Mouse (Mus musculus): Measurements from ENCODE around the gene Rab6a. TPM values are rescaled to one million over a fixed set of nuclear protein-coding genes. Genes with fewer than 3 reads are reported as not detected.
"Not testable (repeated sequence)": the region's sequence is repeated elsewhere in the genome, so short reads cannot be mapped to it uniquely, and the experiment has no call there.

Gene Rab6a
- polyA plus RNA-seq (2015; fragmentation: Nextera tagmentation; extraction: Ambion mirVana): 95.4 and 106 TPM in 2 replicates

DNA sequence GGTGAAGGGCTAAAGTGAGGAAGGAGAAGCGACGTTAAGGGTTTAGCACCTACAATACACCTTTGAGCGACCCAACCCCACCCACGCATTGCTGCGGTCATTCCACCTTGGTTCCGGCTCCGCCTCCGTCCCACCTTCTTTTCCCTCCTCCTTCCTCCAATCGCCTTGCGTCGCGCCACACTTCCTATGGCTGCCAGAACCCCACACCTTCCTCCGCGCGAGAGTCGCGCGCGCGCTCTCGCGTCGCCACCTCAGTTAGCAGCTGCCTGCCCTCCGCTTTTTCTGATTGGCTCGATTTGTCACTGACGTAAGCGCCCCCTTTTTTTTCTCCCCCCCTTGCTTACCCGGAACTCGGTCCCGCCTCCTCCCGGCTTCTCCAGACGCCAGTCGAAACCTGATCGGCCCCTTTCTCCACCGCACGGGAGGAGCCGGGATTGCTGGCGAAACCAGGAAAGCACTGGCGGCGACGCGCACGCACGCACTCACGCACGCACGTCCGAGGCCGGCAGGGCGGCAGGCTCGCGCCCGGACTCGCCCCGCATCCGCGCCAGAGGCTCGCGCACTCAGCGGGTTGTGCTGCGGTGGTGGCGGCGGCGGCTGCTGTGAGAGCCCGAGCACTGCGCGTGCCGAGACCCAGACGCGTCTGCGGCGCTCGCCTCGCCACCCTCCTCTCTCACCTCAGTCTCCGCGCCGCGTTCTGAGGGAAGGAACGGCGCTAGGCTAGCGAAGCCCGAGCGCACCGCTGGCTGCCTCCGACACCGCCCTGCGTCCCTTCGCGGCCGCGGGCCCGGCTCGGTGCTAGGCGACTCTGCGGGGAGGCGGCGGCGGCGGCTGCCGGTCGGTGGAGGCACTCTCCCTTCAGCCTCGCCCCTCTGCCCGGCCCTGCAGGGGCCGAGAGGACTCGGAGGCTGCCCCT is at the start of gene Rab6a:
TSS of gene Rab6a (plus strand) at position 197 of the 916 bp plus-strand sequence.
- Histone ChIP-seq H3K4me1 (0 out of 2 replicates have a peak, but pooled peaks cover 4% of the 10 kb centered on the region), H3K27me3 (no peaks in the 10 kb centered on the region), H3K4me2 (peak within 1 kb of the TSS; percentile 67), H3K27ac (peak within 1 kb of the TSS; percentile 100), H3K9ac (peak within 1 kb of the TSS; percentile 100), H3K36me3 (no peaks in the 10 kb centered on the region), H3K9me3 (no peaks in the 10 kb centered on the region), H3K4me3 (peak within 1 kb of the TSS; percentile 99)
- peak; percentile 98 for ATAC-seq (ENCODE audit: insufficient number of reproducible peaks, low FRiP score, low TSS enrichment, low read depth)
- under 1% methylated on average over 105 of the region's 105 CpGs for WGBS

DNA sequence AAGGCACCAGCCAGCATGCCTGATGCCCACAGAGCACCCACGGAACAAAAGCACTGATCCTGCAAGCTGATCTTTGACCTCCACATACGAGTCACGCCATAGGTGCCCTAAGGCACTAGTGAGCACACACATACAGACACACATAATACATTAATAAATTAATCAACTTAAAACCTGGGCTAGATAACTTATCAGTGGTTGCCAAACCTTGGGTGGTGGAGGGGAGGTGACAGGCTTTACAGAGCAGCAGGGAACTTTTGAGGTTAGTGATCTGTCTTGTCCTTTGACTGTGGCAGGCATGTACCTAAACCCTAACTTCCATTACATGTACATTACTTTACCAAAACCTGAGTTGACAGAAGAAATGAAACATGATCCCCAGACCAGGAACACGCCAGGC is 47.9 kb upstream of the Rab6a start:
- 79% methylated on average over 4 of the region's 4 CpGs for WGBS
- no peak for ATAC-seq (ENCODE audit: insufficient number of reproducible peaks, low FRiP score, low TSS enrichment, low read depth)

DNA sequence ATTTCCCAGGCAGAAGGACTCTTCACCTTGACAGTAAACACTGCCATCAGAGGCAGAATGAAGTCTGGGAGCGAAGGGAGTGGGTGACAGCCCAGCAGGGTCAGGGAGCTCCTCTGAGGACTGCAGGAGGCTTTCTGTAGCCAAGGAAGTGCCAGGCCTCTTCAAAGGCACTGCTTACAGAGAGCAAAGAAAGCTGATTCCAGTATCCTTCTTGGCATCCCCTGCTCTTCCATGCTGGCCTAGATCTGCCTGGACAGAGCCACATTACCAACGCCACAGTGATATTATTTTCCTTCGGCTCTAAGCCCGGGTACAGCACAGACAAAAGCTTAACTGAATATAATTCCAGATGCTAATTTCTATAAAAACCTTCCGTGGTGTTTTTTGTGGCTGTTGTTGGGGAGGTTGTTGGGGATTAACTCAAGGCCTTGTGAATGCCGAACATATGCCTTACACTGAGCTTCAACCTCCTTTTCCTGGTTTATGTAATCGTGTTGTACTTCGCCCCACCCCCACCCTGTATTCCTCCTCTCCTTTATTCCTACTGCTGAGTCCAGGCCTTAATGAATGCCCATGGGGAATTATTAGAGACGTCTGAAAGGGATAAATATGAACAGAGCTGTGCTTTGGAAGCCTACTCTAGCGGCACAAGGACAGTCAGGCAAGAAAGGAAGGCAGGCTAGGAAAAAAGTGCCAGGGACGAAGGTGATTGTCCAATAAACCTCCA is 45.2 kb upstream of the Rab6a start:
- no peak overlapping the region for H3K27ac ChIP-seq
- no peaks in the 10 kb centered on the region for H3K9me3 ChIP-seq
- no peak for ATAC-seq (ENCODE audit: insufficient number of reproducible peaks, low FRiP score, low TSS enrichment, low read depth)
- H3K27me3 ChIP-seq: no peaks in the 10 kb centered on the region
- WGBS: 54% methylated on average over 11 of the region's 11 CpGs
- no peak overlapping the region for H3K4me2 ChIP-seq
- H3K36me3 ChIP-seq: 0 out of 2 replicates have a peak, but pooled peaks cover 3% of the 10 kb centered on the region
- H3K9ac ChIP-seq: no peak overlapping the region
- no peak overlapping the region for H3K4me3 ChIP-seq
- H3K4me1 ChIP-seq: no peaks in the 10 kb centered on the region

More for the DNA sequence above, 47.9 kb upstream of the Rab6a start:
- Histone ChIP-seq H3K27ac (no peak overlapping the region), H3K4me1 (peaks cover 6% of the 10 kb centered on the region), H3K9me3 (no peaks in the 10 kb centered on the region), H3K27me3 (no peaks in the 10 kb centered on the region), H3K4me2 (no peak overlapping the region), H3K4me3 (no peak overlapping the region), H3K9ac (no peak overlapping the region), H3K36me3 (no peaks in the 10 kb centered on the region)

DNA sequence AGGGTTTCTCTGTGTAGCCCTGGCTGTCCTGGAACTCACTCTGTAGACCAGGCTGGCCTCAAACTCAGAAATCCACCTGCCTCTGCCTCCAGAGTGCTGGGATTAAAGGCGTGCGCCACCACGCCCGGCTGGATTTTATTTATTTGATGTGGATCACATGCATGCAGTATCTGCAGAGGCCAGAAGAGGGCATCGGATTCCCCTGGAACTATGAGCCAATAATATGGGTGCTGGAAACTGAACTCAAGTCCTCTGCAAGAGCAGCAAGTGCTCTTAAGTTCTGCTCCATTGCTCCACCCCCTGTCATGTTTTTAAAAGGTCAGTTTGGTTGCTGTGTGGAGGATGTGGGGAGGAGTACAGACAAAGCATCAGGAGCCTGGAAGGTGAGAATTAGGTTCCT is 40.0 kb upstream of the Rab6a start:
- not testable (repeated sequence) for H3K9me3 ChIP-seq; H3K4me1 ChIP-seq; H3K9ac ChIP-seq; H3K4me2 ChIP-seq; H3K27me3 ChIP-seq; H3K27ac ChIP-seq; H3K4me3 ChIP-seq; ATAC-seq (ENCODE audit: insufficient number of reproducible peaks, low FRiP score, low TSS enrichment, low read depth)
- WGBS: 77% methylated on average over 5 of the region's 5 CpGs
- H3K36me3 ChIP-seq: 0 out of 2 replicates have a peak, but pooled peaks cover 13% of the 10 kb centered on the region

DNA sequence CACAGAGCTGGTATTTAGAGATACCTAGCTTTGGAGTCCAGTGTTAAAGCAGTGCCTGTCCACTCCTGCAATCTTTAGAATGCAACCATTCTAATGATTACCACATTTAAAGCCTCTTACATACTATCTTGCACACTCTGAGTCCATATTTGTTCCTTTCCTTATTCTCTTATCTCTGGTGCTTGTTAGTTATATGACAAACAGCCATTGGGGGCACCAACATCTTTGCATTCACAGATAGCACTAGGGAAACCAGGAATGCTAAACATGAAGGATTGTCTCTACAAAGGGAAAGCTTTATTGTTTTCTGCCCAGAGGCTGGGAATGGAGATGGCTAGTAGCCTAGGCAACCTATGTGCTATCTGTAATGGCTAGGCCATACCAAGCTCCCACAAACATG is 37.3 kb upstream of the Rab6a start:
- Histone ChIP-seq H3K9me3 (no peaks in the 10 kb centered on the region), H3K9ac (no peak overlapping the region), H3K27me3 (no peaks in the 10 kb centered on the region), H3K4me1 (no peaks in the 10 kb centered on the region), H3K27ac (no peak overlapping the region), H3K36me3 (peaks cover 22% of the 10 kb centered on the region; the same call in 1 of the 2 replicates), H3K4me2 (no peak overlapping the region), H3K4me3 (no peak overlapping the region)
- no peak for ATAC-seq (ENCODE audit: insufficient number of reproducible peaks, low FRiP score, low TSS enrichment, low read depth)

DNA sequence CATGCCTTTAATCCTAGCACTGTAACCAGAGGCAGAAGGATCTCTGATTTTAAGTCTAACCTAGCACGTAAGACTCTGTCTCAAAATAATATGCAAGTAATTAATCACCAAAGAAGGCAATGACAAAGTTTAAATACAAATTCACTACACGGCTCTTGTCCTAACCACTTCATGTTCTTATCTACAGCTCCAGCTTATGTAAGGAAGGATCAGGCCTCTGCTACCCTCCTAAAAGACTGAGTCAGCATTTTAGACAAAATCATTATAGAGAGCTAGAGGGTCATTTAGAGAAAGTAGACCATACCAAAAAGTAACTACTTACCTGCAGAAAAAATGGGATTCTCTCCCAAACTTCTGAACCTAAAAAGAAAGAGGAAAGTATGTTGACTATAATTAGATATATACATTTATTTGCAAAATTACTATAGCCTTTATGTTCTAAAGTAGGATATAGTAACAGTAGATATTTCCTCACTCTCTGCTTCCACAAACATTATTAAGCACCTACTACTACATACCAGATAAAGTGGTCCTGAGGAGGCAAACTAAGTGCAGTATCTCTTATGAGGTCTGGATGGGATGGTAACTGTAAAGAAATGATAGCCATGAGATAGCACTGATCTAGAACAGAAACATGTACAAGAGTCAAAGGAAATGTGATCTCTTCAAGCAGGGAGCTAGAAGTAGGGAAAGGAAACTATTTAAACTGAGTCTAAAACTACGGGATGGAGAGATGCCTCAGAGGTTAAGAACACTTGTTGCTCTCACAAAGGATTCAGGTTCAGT is 36.1 kb upstream of the Rab6a start:
- Histone ChIP-seq H3K27me3 (no peaks in the 10 kb centered on the region), H3K36me3 (peaks cover 21% of the 10 kb centered on the region; the same call in 1 of the 2 replicates), H3K27ac (no peak overlapping the region), H3K4me3 (no peak overlapping the region), H3K9ac (no peak overlapping the region), H3K4me2 (no peak overlapping the region), H3K9me3 (no peaks in the 10 kb centered on the region), H3K4me1 (no peaks in the 10 kb centered on the region)
- no peak for ATAC-seq (ENCODE audit: insufficient number of reproducible peaks, low FRiP score, low TSS enrichment, low read depth)
- WGBS: 80% methylated on average over 3 of the region's 3 CpGs

DNA sequence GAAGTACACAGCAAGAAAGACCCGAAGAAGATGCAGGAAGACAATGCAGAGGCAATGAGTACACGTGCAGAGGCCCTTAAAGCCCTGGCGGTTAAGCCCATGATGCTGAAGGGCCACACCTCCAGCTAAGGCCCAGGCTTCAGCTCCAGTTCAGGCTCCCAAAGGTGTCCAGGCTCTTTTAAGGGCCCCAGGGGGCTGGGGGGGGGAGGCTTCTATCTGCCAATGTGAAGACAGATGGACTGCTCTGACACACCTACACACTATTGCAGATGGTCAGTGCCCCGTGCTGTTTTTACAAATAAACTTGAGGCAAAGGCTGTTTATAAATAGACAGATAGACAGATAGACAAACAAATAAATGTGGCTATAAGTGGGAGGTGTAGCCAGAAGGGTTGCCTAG is 35.1 kb upstream of the Rab6a start:
- Histone ChIP-seq H3K27ac (no peak overlapping the region), H3K4me3 (no peak overlapping the region), H3K36me3 (peaks cover 19% of the 10 kb centered on the region; the same call in 1 of the 2 replicates), H3K27me3 (no peaks in the 10 kb centered on the region), H3K4me2 (no peak overlapping the region), H3K9ac (no peak overlapping the region), H3K9me3 (no peaks in the 10 kb centered on the region), H3K4me1 (no peaks in the 10 kb centered on the region)
- ATAC-seq (ENCODE audit: insufficient number of reproducible peaks, low FRiP score, low TSS enrichment, low read depth): no peak
- 81% methylated on average over 4 of the region's 4 CpGs for WGBS

DNA sequence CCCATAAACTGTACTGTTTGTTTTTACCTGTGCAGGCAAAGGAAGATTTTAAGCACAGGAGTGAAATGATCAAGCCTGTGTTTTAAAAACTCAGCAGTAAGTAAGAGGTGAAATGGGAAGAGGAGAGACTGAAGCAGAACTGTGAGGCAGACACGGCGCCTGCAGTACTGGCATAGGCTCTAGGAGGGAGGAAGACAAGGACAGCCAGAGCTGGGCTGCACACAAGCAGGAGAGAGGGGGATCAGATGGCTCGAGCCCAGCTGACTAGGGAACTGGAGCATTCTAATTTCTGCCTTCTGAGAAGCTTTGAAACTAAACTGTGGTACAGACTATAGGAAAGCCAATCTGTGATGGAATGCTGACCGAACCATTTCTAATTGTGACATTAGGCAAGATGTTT is 34.5 kb upstream of the Rab6a start:
- no peak for ATAC-seq (ENCODE audit: insufficient number of reproducible peaks, low FRiP score, low TSS enrichment, low read depth)
- no peak overlapping the region for H3K4me3 ChIP-seq
- H3K36me3 ChIP-seq: peaks cover 13% of the 10 kb centered on the region; the same call in 1 of the 2 replicates
- H3K27ac ChIP-seq: no peak overlapping the region
- H3K4me2 ChIP-seq: no peak overlapping the region
- 87% methylated on average over 4 of the region's 4 CpGs for WGBS
- H3K9me3 ChIP-seq: no peaks in the 10 kb centered on the region
- no peaks in the 10 kb centered on the region for H3K27me3 ChIP-seq
- H3K4me1 ChIP-seq: no peaks in the 10 kb centered on the region
- H3K9ac ChIP-seq: no peak overlapping the region

DNA sequence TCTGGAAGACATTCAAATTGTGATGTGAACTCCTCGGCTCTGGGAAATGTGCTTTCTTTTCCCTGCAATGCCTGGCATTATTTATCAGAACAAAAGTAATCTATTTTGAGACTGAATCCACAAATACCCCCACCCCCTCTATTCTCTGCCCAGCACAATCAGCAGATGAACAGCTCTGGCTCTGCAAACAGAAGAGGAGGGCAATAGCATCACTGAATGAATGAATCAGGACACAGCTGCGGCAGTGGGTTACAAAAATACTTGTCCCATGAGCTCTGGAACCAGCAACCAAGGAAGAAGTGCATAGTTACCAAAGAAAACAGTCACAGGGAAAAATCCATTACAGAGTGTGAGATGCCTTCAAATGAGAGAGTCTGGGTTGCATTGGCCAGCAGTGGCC is 28.4 kb upstream of the Rab6a start:
- no peak overlapping the region for H3K4me2 ChIP-seq
- ATAC-seq (ENCODE audit: insufficient number of reproducible peaks, low FRiP score, low TSS enrichment, low read depth): no peak
- H3K9me3 ChIP-seq: no peaks in the 10 kb centered on the region
- H3K9ac ChIP-seq: no peak overlapping the region
- peaks cover 3% of the 10 kb centered on the region; the same call in 1 of the 2 replicates for H3K4me1 ChIP-seq
- no peak overlapping the region for H3K4me3 ChIP-seq
- H3K27ac ChIP-seq: no peak overlapping the region
- WGBS: 81% methylated on average over 2 of the region's 2 CpGs
- H3K36me3 ChIP-seq: peaks cover 6% of the 10 kb centered on the region; the same call in 1 of the 2 replicates
- H3K27me3 ChIP-seq: no peaks in the 10 kb centered on the region

DNA sequence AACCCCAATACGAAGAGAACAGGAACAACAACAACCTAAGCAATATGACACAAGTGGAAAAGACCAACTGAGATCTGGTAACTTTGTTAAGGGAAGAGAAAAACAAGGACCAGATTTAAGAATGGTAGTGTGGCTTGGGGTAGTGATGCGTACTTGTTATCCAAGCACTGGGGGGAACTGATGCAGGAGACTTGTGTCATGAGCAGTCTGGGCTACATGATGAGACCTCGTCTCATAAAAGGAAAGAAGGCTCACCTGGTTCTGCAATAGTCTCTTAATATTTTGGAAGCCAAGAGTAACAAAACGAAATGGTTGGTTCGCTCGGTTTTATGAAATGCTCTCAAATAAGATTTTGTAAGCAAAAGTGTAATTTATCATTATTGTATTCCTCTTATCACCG is 25.0 kb upstream of the Rab6a start:
- no peaks in the 10 kb centered on the region for H3K27me3 ChIP-seq
- H3K36me3 ChIP-seq: no peaks in the 10 kb centered on the region
- WGBS: 43% methylated on average over 7 of the region's 7 CpGs
- H3K4me3 ChIP-seq: peak overlapping the region; percentile 58
- no peaks in the 10 kb centered on the region for H3K9me3 ChIP-seq
- H3K9ac ChIP-seq: no peak overlapping the region
- peak overlapping the region; percentile 74 for H3K4me2 ChIP-seq
- H3K4me1 ChIP-seq: peaks cover 3% of the 10 kb centered on the region; the same call in 1 of the 2 replicates
- H3K27ac ChIP-seq: no peak overlapping the region
- no peak for ATAC-seq (ENCODE audit: insufficient number of reproducible peaks, low FRiP score, low TSS enrichment, low read depth)

DNA sequence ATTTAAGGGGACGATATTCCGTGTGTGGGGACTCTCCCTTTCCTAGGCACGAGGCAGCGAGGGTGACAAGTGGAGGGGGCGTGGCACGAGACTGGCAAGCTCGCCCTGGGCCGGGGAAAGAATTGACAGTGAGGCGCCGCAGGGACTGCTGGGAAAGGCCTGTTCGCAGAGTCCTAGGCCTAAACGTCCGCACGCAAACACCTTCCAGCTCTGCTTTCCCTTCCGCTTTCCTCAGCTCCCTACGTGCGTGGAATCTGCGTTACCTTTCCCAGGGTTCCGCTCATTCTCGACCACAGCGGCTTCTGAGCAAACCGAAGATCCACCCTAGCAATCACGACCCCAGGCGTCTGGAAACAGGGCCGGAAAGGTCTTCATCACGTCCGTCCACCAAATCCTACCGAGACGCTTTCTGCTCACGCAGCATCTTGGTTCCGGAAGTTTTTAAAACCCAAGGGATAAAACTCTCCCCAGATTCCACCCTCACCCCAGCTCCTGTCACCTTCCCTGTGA is 24.4 kb upstream of the Rab6a start:
- under 1% methylated on average over 31 of the region's 31 CpGs for WGBS
- peak; percentile 78; the same call in 1 of the 2 replicates for ATAC-seq (ENCODE audit: insufficient number of reproducible peaks, low FRiP score, low TSS enrichment, low read depth)
- Histone ChIP-seq H3K27me3 (no peaks in the 10 kb centered on the region), H3K9ac (peak overlapping the region; percentile 57), H3K4me3 (peak overlapping the region; percentile 58), H3K4me1 (peaks cover 3% of the 10 kb centered on the region; the same call in 1 of the 2 replicates), H3K4me2 (peak overlapping the region; percentile 74), H3K9me3 (no peaks in the 10 kb centered on the region), H3K36me3 (no peaks in the 10 kb centered on the region), H3K27ac (peak overlapping the region; percentile 93)

Data from limb, embryonic 15.5 days (tissue).